Mouse (Mus musculus): ENCODE measurements around the gene Kcnb1.
"Not testable (repeated sequence)": the region's sequence is repeated elsewhere in the genome, so short reads cannot be mapped to it uniquely, and the experiment has no call there.

Kcnb1 gene

DNA sequence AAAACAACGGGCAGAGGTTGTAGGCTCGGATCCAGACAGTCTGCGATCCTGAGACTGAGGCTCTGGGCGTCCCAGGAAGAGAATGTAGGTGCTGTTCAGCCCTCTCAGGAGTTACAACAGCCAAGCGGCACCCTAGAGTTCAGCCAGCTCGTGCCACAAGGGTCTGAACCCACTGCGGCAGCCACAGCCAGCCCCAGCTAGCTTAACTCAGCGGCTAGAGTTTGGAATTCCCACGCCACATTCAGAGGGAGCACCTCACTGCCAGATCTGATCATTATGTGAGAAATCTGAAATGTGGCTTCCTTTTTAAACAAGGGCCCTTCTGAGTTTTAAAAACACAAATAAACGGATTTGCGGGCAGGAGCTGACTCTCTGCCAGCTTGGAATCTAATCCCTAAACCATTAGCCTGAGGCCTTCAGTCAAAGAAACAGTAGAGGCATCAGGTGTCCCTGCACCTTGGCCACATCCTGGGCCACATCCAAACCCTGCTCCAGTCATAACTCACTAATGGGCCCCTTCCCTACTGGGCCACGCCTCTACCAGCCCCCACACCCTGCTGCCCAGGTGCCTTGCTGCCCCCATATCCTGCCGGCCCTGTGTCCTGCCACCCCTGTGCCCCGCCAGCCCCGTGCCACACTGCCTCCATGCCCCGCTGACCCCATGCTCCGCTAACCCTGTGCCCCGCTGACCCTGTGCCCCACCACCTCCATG is 16.1 kb upstream of the Kcnb1 start:
- in situ Hi-C loops (cut with MboI, MseI) = no loop called here

DNA sequence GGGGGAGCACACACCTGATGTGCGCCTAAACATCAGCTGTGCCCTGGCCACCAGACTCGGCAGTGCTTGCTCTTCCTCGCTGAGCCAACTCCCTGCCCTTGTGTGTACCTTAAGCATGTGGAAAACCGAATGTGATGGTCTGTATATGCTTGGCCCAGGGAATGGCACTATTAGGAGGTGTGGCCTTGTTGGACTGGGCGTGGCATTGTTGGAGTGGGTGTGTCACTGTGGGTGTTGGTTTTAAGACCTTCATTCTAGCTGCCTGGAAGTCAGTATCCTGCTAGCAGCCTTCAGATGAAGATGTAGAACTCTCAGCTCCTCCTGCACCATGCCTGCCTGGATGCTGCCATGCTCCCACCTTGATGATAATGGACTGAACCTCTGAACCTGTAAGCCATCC is 14.7 kb upstream of the Kcnb1 start:
- in situ Hi-C loops (cut with MboI, MseI) = not testable (repeated sequence)

DNA sequence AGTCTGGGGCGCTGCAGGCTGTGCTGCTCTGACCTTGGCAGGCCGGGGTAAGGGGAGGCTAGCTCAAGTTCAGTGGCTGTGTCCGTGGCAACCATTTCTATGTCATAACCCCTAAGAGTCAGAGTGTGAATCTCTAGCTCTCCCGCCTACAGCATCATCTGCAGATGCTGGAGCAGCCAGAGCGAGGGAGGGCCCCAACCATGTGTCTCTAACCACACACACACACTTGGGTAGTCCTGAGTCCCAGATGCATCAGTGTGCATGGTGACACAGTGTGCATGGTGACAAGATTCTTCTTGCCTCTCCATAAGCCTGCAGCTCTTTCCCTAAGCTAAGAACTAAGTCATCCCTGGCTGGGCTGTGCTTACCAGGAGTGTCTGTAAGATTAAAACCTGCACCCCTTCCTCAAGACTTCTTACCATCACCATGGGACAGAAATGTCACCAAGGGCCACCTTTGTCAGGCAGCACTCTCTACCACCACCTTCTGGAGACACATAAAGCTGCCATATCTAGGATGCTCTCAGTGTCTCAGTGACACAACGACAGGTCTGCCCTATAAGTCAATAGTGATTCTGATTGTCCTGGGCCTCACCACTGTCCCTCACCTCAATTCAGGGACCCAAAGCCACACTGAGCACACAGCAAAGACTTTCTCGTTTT is 13.7 kb upstream of the Kcnb1 start:
- in situ Hi-C loops (cut with MboI, MseI) = no loop called here

DNA sequence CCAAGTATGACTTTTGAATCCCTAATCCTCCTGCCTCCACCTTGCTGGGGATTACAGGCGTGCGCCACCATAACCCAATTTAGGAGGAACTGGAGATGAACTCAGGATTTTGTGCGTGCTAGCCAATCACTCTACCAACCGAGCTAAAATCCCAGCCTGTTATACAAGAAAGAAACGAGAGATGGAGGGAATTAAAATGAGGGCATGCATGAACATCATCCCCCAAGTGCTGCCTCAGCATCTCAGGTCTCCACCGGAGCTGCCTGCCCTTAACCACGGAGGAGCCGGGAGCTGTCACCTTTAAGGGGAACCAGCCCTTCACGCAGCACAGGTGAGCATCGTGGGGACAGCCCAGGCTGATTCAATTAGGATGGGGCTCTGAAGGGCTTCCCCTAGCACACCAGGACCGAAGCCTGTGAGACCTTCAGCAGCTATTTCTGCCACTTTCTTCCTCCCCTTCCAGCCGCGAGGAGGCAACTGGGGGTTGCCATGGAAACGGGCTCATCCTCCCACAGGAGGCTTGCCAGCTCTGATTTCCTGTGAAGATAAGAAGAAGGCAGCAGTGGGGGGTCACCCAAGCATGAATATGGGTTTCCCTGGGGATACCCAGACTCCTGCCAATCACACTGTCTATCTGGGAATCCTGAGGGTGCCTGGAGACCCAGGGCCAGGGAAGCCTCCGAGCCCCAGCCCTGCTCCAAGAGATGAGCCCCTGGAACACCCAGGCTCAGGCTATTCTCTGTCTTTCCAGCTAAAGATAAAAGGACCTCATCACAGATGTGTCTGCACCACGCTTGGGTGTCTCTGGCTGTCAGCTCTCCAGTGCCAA is 11.7 kb upstream of the Kcnb1 start:
- in situ Hi-C loops (cut with MboI, MseI) = no loop called here

DNA sequence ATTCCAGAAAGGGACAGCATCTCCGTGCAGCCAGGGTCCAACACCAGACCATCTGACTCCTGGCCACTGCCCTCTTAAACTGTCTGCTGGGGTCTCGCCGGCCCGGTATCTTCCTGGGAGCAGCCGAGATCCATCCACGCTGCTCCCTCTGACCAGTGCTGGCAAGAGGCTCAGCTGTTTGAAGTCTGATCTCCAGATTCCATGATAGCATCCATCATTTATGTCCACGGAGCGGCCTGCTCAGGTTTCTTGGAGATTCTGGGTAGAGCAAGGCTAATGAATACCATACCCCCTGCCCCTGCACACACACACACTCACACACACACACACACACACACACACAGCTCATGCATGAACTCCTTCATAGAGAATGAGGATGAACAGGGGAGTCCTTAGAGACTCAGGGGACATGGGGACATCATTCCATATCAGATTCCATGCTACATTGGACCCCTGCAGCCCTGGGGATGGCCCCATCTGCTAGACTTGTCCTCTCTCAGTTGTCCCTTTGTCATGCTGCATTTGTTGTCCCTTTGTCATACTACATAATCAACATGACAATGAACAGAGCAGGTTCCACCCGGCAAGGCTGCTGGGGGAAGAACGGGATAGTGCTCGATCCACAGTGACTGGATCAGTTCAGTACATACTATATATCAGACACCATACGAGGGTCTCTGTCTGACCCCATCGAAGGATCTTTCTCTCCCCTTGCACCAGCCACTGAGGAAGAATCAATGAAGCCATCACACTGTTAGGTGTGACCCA is 8.9 kb upstream of the Kcnb1 start:
- in situ Hi-C loops (cut with MboI, MseI) = no loop called here

DNA sequence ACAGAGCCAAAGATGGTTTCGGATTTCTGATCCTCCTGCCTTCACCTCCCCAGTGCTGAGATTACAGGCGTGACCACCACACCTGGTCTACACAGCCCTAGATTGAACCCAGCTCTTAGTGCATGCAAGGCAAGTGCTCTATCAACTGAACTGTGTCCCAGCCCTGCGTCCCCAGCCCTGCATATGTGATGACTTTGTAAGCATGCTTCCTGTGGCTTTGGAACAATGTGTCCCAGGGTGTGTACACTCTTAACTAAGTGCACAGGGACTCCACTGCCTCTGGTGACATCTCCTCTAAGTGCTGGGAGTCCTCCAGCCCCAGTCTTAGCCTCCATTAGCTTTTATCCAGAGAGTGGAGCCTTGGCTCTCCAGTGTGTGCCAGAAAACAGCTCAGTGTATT is 3.4 kb upstream of the Kcnb1 start:
- in situ Hi-C loops (cut with MboI, MseI) = no loop called here

DNA sequence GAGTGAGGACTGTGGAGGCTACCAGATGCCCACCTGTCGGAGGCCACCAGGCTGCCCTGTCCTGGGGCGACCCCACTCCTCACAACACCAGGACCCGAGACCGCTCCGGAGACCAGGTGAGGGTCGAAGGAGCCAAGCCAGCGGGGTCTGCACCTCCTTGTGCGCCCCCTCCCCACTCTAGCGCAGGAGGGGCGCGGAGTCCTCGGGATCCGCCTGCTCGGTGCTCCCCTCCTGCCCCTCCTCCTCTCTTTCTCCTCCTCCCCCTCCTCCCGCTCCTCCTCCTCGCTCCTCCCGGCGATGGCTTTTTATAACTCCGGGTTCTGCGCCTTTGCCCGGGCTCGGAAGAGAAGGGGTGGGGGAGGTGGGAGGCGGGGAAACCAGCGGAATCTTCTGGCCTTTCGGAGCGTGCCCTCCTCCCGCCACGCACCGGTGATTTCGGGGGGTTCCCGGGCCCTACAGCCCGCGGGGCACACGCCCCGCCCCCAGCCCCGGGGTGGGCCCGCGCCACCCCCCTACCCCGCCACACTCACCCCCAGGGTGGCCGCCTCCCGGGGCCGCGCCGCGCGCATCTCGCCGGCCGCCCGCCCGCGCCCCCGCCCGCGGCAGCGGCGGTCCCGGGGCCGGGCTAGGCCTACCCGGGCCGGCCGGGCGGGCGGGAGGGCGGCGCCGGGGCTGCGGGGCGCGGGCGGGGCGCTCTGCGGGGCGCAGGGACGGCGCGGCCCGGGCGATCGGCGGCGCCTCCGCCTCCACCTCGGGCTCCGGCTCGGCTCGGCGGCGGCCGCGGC is 472 bp downstream of the Kcnb1 start:
- in situ Hi-C loops (cut with MboI, MseI) = no loop called here

DNA sequence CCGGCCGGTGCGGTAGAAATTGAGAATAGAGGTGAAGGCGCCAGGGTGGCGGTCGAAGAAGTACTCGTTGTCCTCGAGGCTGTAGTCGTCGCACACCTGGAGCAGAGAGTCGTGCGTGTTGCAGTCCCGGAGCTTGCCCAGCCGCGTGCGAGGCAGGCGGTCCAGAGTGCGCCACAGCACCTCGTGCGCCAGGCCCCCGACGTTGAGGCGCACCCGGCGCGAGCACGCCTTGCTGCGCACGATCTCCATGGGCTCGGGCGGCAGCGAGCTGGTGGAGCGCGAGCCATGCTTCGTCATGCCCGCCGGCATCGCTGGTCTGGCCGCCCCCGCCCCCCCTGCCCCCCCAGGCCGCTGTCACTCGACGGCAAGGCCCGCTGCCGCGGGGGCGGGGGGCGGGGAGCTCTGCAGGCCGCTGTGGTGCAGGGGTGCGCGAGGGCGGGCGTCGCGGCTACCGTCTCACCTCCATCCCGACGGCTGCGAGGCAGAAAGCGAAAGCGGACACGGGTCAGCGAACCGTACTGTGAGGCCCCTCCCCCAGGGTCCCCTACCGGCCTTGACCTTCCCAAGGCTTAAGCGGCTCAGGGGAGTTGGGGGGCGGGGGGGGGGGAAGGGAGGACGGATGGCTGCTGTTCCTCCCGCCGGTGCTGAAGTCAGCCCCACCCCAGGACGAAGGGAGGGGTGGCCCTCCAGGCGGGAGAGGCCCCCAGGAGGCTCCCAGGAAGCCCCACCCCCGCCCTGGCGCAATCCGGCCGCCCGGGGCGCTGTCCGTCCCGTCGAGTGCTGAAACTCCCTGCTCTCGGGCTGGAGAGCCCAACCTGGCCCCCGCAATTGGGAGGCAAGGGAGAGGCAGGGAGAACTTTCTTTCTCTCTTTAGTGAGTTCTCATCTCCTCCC is 1.4 kb downstream of the Kcnb1 start:
- in situ Hi-C loops (cut with MboI, MseI) = no loop called here

DNA sequence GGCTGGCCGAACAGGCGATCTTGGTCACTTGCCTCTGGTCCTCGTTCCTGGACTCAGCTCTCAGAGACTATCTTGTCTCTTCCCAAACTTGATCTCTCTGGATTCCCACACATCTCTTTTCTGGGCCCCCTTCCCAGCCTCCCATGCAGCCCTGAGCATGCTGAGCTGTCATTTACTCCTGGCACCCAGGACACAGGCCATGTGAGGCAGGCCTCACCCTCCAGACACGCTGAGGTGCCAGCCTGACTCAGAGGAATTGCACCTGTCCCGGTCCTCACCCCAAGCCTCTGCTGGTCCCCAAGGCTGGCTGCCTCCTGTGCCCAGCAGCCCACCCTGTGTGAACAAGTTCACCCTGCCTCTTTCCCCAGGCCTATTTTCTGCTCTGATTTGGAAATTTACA is 2.8 kb downstream of the Kcnb1 start:
- in situ Hi-C loops (cut with MboI, MseI) = no loop called here

DNA sequence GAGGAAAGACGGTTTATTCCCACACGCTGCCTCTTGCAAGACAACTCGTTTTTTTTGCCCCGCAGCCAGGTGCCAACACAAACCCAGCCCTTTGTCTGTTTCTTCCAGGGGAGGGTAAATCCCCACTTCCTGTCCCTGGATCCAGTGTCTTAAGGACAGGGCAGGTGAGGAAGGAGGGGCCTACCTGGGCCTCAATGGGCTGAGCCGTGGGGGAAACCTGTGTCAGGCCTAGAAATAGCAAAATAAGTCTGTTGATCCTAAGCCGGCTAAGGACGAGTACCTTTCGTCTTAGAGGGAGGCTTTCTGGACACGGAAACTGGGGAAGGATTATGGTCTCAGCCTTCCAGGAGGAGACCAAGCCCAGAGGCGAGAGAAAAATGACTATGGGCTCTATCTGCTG is 3.4 kb downstream of the Kcnb1 start:
- in situ Hi-C loops (cut with MboI, MseI) = no loop called here

DNA sequence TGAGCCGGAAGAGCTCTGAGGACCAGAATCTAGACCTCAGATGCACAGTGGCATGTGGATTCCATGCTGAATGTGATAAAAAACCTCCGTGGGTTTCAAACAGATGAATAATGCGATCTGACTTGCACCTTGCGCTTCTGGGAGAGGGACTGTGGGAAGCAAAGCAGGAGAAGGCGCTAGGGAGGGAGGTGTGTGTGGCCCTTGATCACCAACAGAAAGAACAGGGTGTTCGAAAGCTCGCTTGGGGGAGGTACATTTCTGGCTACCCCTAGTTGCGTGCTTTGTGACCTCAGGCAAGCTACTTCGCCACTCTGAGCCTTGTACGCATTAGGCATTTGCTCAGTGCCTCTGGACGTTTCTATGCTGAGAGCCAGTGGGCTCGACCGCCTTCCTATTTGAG is 4.0 kb downstream of the Kcnb1 start:
- in situ Hi-C loops (cut with MboI, MseI) = no loop called here

DNA sequence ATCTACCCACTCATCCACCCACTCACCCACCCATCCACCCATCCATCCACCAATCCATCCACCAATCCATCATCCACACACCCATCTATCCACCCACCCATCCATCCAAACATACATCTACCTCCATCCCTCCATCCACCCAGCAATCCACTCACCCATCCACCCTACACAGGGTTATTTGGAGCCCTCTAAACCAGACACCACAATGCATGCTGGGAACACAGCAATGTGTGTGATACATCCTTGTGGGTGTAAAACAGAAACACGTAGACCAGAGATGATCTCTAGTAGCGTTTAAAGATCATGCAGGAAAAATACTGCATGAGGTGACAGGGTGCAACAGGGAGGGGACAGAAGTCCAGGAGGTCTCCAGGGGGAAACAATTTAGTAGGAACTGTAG is 4.5 kb downstream of the Kcnb1 start:
- in situ Hi-C loops (cut with MboI, MseI) = no loop called here

DNA sequence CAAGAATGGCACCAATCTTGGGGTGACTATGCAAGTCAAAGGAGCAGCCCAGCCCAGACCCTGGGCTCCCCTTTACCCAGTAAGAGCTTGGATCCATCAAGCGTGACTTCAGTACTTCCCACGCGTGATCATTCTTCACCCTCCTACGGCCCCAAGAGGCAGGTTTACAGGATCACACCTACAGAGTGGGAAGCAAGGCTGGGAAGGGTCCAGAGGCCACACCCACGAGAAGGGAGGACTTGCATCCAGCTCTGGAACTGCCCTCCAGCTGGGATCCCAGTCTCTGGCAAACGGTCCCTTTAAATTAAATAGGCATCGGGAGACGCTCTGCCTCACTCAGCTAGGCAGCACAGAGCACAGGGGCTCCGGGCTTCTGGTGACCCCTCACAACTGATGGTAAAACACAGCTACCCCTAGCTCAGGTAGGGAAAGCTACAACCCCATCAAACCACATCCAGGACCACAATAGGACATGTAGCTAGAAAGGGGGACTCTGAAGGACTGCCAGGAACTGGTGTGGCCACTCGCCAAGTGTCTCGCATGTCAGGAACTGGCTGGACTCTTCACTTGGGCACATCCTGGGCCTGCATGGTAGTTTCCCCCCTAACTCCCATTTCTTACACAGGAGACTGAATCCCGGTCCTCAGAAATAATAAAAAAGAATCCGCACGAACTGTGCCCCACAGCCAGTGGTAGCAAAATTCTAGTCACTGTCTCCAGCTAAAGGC is 8.1 kb downstream of the Kcnb1 start:
- in situ Hi-C loops (cut with MboI, MseI) = no loop called here

DNA sequence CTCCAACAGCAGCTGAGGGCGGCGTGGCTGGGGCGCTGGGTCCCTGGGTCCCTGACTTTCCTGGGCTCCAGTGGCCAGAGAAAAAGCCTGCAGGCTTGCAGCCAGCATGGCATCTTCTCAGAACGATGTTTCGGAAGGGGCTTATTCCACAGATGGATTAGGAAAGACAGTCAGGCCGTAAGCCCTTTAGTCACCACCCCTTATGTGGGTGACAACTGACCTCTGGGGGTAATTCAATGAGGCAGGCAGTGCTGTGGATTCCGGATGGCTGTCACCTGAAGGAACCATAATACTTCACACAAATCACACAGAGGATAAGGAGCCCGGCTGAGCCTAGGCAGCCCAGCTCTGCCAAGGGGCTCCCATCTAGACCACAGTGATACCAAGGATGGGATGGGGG is 8.9 kb downstream of the Kcnb1 start:
- in situ Hi-C loops (cut with MboI, MseI) = no loop called here

DNA sequence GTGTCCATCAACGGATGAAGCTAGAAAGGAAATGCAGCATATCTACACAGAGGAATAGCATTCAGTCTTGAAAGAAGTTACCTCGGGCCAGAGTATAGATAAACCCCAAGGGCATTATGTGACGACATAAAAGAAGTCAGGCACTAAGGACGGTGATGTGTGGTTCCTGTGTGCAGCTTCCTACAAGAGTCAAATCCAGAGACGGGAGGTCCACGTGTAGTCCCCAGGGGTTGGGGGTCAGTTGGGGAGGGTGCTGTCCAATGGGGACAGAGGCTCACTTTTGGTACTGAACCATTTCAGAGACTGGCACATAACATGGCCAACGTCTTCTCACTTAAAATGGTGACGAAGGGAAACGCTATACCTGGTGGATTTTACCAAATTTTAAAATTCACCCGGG is 10.7 kb downstream of the Kcnb1 start:
- in situ Hi-C loops (cut with MboI, MseI) = no loop called here

DNA sequence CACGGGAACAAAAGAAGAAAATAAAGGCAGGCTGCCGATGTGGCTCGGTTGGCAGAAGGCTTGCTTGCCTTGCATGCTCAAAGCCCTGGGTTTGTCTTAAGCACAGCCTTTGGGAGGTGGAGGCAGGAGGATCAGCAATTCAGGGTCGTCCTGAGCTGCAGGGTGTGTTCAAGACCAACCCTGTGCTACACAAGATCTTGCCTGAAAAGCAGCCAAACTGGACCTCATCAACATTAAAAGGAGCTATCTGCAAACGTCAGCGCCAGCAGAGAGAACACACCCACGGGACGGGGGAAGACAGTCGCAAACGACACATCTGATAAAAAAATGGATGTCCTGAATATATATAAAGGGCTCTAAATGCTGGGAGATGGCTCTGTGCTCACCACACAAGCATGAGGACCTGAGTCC is 12.7 kb downstream of the Kcnb1 start:
- in situ Hi-C loops (cut with MboI, MseI) = no loop called here

DNA sequence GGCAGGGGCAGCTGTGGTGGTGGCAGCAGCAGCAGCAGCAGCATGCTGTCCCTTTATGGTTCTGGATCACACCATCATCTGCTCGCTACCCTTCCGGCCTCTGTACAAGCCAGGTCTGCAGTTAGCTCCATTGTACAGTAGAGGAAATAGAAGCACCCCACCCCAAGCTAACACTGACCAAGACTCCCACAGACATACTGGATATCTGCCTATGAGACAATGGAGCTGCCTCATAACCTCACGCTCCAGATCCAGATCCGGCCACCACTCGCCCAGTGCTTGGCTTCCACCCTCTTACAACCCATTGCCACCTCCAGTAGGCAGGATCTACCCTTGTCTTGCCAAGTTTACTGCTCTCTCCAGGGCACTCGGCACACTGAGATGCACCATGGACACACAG is 14.7 kb downstream of the Kcnb1 start:
- in situ Hi-C loops (cut with MboI, MseI) = no loop called here

DNA sequence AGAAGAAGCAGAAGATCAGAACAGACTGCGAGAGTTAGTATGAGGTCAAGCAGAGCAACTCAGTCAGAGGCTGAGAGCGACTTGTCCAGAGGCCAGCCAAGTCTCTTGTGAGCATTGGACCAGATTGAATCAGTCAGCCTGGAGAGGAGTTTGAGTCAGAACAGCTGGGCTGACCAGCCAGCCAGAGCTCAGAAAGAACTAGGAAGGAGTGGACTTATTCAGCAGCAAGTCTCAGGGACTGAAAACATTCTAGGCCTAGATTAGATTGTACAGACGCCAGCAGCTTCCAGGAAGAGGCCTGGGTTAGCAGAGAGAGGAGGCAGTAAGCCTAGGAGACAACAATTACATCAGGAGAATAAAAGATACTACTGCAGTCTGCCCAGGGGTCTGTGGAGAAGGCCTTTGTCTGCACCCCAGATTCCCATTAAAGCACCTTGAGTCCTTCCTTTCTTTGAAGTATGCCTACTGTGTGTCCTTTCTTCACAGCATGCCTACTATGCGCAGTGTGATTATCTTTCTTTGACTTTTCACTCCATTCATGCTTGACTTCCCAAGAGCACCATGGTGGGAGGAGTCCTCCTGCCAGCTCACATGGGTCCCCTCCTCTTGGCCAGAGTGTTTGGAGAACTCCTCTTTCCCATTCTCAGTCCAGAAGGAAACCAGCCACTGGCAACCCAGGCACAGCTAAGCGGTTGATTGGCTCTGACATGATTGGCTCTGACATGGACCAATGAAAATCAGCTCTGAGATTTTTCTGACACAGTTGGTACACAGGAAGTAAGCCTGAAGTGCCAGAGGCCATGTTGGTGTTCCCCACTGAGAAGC is 16.7 kb downstream of the Kcnb1 start:
- in situ Hi-C loops (cut with MboI, MseI) = no loop called here
